Mouse (Mus musculus) liver, embryonic 14.5 days (tissue): ENCODE results near the gene Glis2. TPM values are rescaled to one million over a fixed set of nuclear protein-coding genes. Genes with fewer than 3 reads are reported as not detected.

ENCODE experiments used
- ATAC-seq: fragments of 200-750 bp; cut with Nextera tagmentation; 2 replicates; pipeline ENCODE4 v1.8.0; 2017; ENCODE audit warnings: moderate number of reproducible peaks, mild to moderate bottlenecking, moderate library complexity; ENCODE audit not compliant: insufficient read depth
- DNase-seq, 3 experiments: peaks; one replicate each; pipeline ENCODE4 v3.0.0-alpha.2; 2012 to 2013; ENCODE audit warnings: low read depth in 3 of 3, low spot score in 3 of 3
- H3K27ac ChIP-seq: fragments of 300-500 bp; sonication (generic); 2 replicates; pipeline ENCODE4 v1.5.1; 2014; ENCODE audit warnings: moderate library complexity, mild to moderate bottlenecking, control low read depth, inconsistent platforms
- H3K27me3 ChIP-seq: fragments of 300-500 bp; sonication (generic); 2 replicates; pipeline ENCODE4 v1.6.1; 2014; ENCODE audit warnings: mild to moderate bottlenecking, low read length, moderate library complexity; ENCODE audit not compliant: control insufficient read depth, insufficient read depth
- H3K36me3 ChIP-seq: fragments of 300-500 bp; sonication (generic); replicated peaks from 2 replicates; pipeline ENCODE4 v1.6.1; 2014; ENCODE audit warnings: low read depth; ENCODE audit not compliant: control insufficient read depth, insufficient read depth
- H3K4me1 ChIP-seq, 2 experiments: fragments of 200-500 bp in 1 of 2; fragments of 300-500 bp in 1 of 2; sonication (generic) in 1 of 2; replicated peaks; 2 replicates each; pipeline ENCODE4 v1.6.1; 2012 to 2014; ENCODE audit warnings: antibody characterized with exemption in 1 of 2, inconsistent platforms in 1 of 2, low read length in 1 of 2; ENCODE audit not compliant: control insufficient read depth in 2 of 2, insufficient read depth in 2 of 2
- H3K4me2 ChIP-seq: fragments of 300-500 bp; sonication (generic); 2 replicates; pipeline ENCODE4 v1.6.1; 2014; ENCODE audit warnings: low read depth, mild to moderate bottlenecking, control low read depth, moderate library complexity
- H3K4me3 ChIP-seq, 2 experiments: fragments of 200-500 bp in 1 of 2; fragments of 300-500 bp in 1 of 2; sonication (generic) in 1 of 2; 2 replicates each; pipeline ENCODE4 v1.5.1; 2012 to 2014; ENCODE audit warnings: low read depth in 2 of 2, low read length in 2 of 2, mild to moderate bottlenecking in 2 of 2, control low read depth in 1 of 2, inconsistent platforms in 1 of 2, moderate library complexity in 1 of 2; ENCODE audit not compliant: insufficient read depth in 1 of 2
- H3K9ac ChIP-seq: fragments of 300-500 bp; sonication (generic); replicated peaks from 2 replicates; pipeline ENCODE4 v1.6.1; 2014; ENCODE audit warnings: mild to moderate bottlenecking, control low read depth, moderate library complexity
- H3K9me3 ChIP-seq: fragments of 300-500 bp; sonication (generic); 2 replicates; pipeline ENCODE4 v1.6.1; 2016; ENCODE audit warnings: low read length, mixed read lengths; ENCODE audit not compliant: control insufficient read depth
- CTCF ChIP-seq: IDR thresholded peaks from 2 replicates; pipeline ENCODE4 v1.5.1; 2016; ENCODE audit warnings: antibody characterized with exemption, low read depth, control low read depth
- EP300 ChIP-seq: IDR thresholded peaks from 2 replicates; pipeline ENCODE4 v1.6.1; 2016; ENCODE audit warnings: antibody characterized with exemption, low read depth
- WGBS: fragments of 180-500 bp; shearing (Covaris S2); extraction: QIAGEN DNeasy Blood & Tissue Kit; methylation state at CpG from one replicate; pipeline ENCODE4 v1.1.7; 2014; ENCODE audit not compliant: insufficient replicate concordance; 5-methylcytosine and 5-hydroxymethylcytosine counted together
- polyA plus RNA-seq, 2 experiments: library from polyadenylated mRNA; depleted of rRNA in 1 of 2; stranded (reverse) in 1 of 2; unstranded in 1 of 2; fragments of >200 nt; fragmentation: Nextera tagmentation in 1 of 2; extraction: Ambion mirVana in 1 of 2; gene quantifications; 2 replicates each; pipeline versions ENCODE4 v1.2.1 to v1.2.3; 2012 to 2014

Glis2 gene
- polyA plus RNA-seq, 2 experiments: 1.7 to 2.8 TPM

- DNase-seq: no peak
- H3K4me2 ChIP-seq: no peak overlapping the region
- no peaks in the 10 kb centered on the region for H3K27me3 ChIP-seq
- H3K27ac ChIP-seq: no peak overlapping the region
- H3K9me3 ChIP-seq: no peaks in the 10 kb centered on the region
- no peak overlapping the region for H3K4me3 ChIP-seq
- ATAC-seq: no peak
- TF ChIP-seq CTCF: no peak
- 0 out of 4 replicates have a peak, but pooled peaks cover 0 to under 1% of the 10 kb centered on the region in 2 experiments for H3K4me1 ChIP-seq
- H3K9ac ChIP-seq: no peak overlapping the region
- WGBS: 54% methylated on average over 2 of the region's 2 CpGs
- H3K36me3 ChIP-seq: peaks cover 6% of the 10 kb centered on the region
Measured at GRCm38 (mm10) chr16:4661605-4662004, 67.1 kb downstream of the Glis2 start.

- DNase-seq: no peak
- no peaks in the 10 kb centered on the region for H3K4me1 ChIP-seq
- ATAC-seq: no peak
- no peak overlapping the region for H3K9ac ChIP-seq
- H3K36me3 ChIP-seq: peaks cover 6% of the 10 kb centered on the region
- no peaks in the 10 kb centered on the region for H3K9me3 ChIP-seq
- no peak overlapping the region for H3K4me2 ChIP-seq
- WGBS: 65% methylated on average over 2 of the region's 2 CpGs
- no peak overlapping the region for H3K4me3 ChIP-seq
- TF ChIP-seq EP300 (no peak), CTCF (no peak)
- no peaks in the 10 kb centered on the region for H3K27me3 ChIP-seq
- no peak overlapping the region for H3K27ac ChIP-seq
Measured at GRCm38 (mm10) chr16:4663806-4664205, 69.3 kb downstream of the Glis2 start.

- no peak overlapping the region for H3K4me3 ChIP-seq
- H3K9me3 ChIP-seq: no peaks in the 10 kb centered on the region
- H3K4me1 ChIP-seq: no peaks in the 10 kb centered on the region
- 79% methylated on average over 2 of the region's 2 CpGs for WGBS
- ATAC-seq (no peak), DNase-seq (no peak)
- peaks cover 6% of the 10 kb centered on the region for H3K36me3 ChIP-seq
- H3K9ac ChIP-seq: no peak overlapping the region
- no peak overlapping the region for H3K4me2 ChIP-seq
- no peaks in the 10 kb centered on the region for H3K27me3 ChIP-seq
- TF ChIP-seq CTCF (no peak), EP300 (no peak)
- H3K27ac ChIP-seq: no peak overlapping the region
Measured at GRCm38 (mm10) chr16:4665726-4666125, 71.2 kb downstream of the Glis2 start.

- no peaks in the 10 kb centered on the region; the same call in 1 of the 2 replicates for H3K36me3 ChIP-seq
- no peaks in the 10 kb centered on the region for H3K9me3 ChIP-seq
- WGBS: 18% methylated on average over 3 of the region's 3 CpGs
- ATAC-seq: peak; percentile 69; the same call in 1 of the 2 replicates
- H3K27me3 ChIP-seq: no peaks in the 10 kb centered on the region
- no peaks in the 10 kb centered on the region for H3K4me1 ChIP-seq
- no peak overlapping the region for H3K9ac ChIP-seq
- peak; percentile 57 to 61 (median 61) for DNase-seq
- H3K27ac ChIP-seq: no peak overlapping the region
- H3K4me2 ChIP-seq: no peak overlapping the region
- no peak overlapping the region for H3K4me3 ChIP-seq
- TF ChIP-seq CTCF (peak; percentile 97), EP300 (no peak)
Measured at GRCm38 (mm10) chr16:4667190-4667808, 72.8 kb downstream of the Glis2 start.

- 58% methylated on average over 5 of the region's 5 CpGs for WGBS
- Histone ChIP-seq H3K9me3 (no peaks in the 10 kb centered on the region), H3K4me2 (no peak overlapping the region), H3K4me1 (no peaks in the 10 kb centered on the region), H3K4me3 (no peak overlapping the region), H3K36me3 (no peaks in the 10 kb centered on the region; the same call in none of the 2 replicates), H3K27ac (no peak overlapping the region), H3K9ac (no peak overlapping the region), H3K27me3 (no peaks in the 10 kb centered on the region)
- DNase-seq: no peak
- ATAC-seq: no peak
- TF ChIP-seq CTCF: no peak
- TF ChIP-seq EP300: no peak
Measured at GRCm38 (mm10) chr16:4670317-4670716, 75.8 kb downstream of the Glis2 start.
